Mouse (Mus musculus) megakaryocyte-erythroid progenitor cell, adult 5-6 weeks (primary cell): ENCODE data around the gene Grik1. TPM values are rescaled to one million over a fixed set of nuclear protein-coding genes. Genes with fewer than 3 reads are reported as not detected.

Experiments
- ATAC-seq: replicated peaks from 2 replicates; pipeline ENCODE4 v1.8.0; 2016; ENCODE audit warnings: mild to moderate bottlenecking, inconsistent platforms; ENCODE audit not compliant: severe bottlenecking, poor library complexity, low FRiP score, low TSS enrichment
- total RNA-seq, 2 experiments: library from RNA; stranded (forward) in 1 of 2; stranded (reverse) in 1 of 2; fragments of 200-1000, 215-1000 nt in 1 of 2; fragments of >200 nt in 1 of 2; fragmentation: Nextera tagmentation in 1 of 2; gene quantifications; 2 replicates each; pipeline ENCODE4 v1.2.3; 2014 to 2017

Grik1 gene
- total RNA-seq, 2 experiments from 2014 or later, result not detected

DNA sequence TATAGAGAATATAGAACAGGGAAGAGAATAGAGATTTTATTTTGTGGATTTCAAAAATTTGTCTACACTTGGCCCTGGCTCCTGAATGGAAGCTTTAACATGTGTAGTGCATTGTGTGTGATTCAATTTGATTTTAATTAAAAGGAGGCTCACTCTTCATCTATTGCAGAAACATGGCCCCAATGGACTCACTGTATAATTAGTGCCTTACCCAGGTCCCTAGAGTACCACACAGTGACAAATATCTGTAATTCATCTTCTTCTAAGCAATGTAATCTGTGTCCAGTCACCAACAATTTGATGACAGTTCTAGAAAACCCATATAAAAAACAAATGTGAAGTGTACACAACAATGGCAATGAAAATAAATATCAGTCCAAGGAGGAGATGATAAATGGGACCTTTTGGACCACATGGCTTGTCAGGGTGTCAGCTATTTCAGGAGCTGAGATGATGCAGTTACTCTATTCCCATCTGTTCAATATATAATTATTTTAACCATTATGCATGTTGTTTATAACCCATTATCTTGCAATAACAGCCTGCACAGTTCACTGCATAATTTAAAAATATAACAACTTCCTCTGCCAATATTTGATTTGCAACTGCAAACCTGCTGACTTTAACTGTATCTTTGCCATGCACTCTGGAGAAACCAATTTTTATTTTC lies 305.7 kb downstream of the Grik1 start:
- no peak for ATAC-seq

DNA sequence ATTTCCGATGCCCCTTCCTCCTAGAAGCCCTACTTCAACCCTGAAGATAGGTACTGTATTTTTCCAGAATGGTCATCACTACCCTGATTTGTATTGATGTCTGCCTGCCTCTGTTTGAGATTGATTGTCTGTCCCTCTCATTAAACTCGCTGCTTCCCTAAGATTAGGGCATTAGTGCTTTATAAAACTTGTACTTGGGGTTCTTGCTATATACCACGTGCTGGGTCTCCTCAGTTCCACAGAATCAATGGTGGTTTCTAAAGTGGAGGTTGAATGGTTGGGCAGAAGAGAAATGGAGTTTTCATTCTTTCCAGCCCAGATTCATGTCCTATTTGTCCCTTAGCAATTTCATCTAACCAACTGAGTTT lies 316.0 kb downstream of the Grik1 start:
- ATAC-seq, result no peak

DNA sequence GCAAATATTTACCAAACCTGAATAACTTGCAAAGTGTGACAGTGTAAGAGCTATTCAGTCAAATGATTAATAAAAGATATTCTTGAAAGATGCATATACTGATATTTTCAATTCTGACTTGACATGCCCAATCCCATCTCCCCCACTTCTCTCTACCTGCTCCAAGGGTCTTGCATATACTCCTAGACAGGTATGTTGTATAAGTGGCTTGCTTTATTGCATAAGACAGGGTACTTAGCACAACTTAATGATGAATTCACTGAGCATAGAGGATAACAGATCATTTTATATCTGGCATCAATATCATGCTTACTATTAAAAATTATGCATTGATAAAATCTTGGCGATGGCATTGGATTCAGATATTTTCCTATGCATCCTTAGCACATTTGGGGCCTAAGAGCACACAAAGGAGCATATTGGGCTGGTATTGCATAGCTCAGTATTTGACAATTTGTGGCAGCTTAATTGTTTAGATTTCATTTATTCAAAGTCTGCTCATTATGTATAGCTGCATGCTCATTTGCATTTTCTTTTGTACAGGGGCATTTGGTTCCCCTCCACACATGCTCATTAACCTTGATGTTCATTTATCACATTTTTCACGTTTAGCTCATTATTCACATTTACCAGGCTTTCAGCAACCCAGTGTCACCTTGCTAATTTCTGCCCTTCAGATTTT lies 316.5 kb downstream of the Grik1 start:
- ATAC-seq, result no peak

DNA sequence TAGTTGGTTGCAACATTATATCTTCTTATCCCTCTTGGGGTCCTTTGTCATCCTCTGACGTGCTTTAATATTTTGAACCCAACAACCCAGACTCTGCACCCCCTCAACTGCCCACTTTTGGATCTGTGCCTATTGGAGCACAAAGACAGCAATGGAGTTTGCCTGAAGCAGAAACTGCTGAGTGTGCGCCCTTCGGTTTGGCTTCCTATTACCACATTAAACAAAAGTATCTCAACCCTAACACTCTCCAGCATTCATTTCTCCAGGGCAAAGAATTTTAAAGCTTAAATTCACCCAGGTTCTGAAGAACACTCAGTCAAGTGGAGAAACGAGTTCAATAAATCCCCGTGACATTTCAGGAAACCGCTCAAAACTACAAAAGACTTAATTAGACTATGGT lies 318.2 kb downstream of the Grik1 start:
- no peak for ATAC-seq

DNA sequence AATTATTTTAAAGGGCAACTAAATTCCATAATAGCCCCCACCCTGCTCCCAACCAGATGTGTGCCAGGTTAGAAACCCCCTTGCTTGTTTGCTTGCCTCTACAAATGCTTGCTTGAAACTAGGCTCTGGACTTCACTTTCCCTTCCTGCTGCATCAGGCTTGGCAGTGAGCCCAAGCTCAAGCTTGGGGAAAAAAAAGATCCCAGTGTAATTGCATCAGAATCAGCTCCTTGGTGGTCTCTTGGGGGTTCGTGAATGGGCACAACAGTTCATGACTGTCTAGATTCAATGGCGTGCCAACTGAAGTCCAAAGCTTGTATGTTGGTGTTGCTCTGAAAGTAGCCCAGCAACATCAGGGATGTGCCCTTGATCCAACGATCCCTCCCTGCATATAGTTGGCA lies 320.1 kb downstream of the Grik1 start:
- ATAC-seq, result no peak

DNA sequence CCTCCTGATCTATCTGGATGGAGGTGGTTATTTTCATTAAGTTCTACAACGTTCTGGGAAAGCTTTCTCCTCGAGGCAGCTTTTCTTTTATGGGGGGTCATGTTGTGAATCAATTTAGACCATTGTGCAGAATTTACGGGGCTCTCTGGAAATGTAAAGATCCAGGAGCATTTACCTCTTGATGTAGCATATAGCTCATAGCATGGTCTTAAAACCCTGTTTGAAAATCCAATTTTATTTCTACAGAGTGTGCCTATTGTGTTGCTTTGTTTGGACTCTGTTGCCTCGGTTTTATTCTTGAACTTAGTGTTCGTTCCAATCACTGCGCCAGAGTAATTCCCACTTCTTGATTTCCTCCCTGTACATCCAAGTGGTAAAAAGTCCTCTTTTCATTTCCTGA lies 328.6 kb downstream of the Grik1 start:
- ATAC-seq, result no peak

DNA sequence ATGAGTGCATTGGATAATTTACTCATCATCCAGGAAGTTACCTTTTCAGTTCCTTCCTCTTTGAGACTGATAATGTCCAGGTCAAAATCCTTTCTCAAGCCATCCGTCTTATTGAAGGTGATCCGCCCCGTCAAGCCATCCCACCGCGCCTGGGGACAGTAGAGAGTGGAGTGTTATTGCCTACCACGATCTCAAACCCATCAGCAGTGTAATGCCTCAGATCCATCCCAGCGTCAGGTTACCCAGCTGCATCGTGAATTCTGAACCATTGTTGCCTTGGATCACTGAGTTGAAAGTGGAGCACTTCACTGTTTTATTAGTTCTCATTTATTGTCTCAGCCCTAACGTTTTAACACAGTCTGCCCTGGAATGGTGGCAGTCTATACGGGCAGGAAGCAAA lies 332.6 kb downstream of the Grik1 start:
- no peak for ATAC-seq

DNA sequence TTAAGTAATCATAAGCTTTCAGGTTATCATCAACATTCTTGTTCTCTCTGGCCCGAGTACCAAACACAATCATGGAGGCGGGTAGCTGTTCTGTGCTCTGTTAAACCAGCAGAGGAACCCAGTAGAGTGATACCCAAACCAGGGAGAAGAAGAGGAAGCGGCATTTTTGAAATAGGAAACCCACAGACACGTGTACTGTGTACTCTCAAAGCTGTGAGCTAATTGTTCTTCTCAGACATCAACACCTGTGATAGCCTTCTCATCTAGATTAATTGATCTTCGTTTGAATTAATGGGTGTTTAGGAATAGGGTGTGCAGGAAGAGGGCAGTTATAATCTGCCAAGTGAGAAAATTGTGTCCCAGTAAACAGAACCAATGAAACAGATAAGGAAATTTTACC lies 333.9 kb downstream of the Grik1 start:
- no peak for ATAC-seq

DNA sequence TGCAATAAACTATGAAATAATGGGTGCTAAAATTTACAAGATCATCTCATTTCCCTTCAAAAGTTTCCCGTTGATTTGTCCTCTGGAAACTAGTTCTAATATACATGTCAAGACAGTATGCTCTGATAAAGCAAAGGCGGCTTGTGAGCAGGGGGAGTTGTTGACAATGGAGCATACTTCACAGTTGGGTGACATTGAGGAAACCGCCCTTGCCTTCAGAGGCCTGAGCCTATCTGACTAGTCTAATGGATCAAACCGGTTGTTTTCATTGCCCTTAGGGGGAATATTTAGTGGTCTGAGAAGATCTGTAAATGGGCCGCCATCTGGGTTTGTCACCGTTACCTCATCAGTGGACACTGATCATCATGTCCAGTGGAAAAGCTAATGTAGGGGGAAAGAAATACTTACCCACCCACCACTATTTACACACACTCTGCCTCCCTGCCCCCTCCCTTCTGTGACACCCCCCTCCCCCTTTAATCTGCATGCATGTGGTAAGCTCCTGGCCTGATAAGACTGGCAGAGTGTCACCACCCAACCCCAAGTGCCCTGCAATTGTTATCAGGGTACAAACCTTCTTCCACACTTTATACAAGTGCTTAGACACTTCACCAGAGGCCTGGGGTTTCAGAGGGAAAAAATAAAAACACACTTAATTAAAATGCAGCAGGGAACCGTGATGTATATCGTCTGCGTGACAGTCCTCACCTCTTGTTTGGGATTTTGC lies 335.2 kb downstream of the Grik1 start:
- ATAC-seq, result no peak

DNA sequence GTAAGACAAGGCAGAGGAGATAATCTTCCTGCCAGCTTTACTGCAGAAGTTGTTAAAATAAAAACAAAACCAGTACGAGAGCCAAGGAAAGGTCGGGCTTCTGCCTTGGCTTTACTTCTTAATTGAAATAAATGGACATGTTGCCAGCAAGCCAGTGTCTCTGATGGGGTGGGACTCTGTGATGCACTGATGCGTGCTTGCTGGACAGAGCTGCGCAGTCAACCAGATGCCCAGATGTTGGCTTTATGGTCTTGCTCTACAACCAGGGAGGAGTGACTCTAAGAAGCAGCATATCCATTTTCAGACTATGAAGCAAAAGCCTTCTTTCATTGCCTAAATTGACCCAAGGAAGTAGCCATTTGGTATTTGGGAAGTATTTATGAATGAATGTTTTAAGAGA lies 336.9 kb downstream of the Grik1 start:
- no peak for ATAC-seq

DNA sequence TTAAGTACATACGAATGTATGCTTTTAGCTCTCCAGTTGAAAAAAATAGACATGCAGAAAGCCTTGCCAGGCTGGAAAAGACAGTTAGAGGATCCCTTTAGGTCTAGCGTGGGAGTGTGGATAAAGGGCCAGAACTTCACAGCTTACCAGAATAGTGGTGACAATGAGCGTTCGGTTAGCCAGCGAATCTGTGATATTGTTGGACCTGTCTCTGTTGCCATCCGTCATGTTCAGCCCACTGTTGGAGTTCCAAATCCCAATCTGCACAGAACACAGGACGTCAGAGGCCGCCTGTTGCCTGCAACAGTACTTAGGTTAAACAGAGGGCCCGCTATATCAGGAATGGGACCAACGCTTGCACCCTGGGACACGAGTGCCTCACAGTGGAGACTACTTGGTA lies 340.2 kb downstream of the Grik1 start:
- ATAC-seq, result no peak

DNA sequence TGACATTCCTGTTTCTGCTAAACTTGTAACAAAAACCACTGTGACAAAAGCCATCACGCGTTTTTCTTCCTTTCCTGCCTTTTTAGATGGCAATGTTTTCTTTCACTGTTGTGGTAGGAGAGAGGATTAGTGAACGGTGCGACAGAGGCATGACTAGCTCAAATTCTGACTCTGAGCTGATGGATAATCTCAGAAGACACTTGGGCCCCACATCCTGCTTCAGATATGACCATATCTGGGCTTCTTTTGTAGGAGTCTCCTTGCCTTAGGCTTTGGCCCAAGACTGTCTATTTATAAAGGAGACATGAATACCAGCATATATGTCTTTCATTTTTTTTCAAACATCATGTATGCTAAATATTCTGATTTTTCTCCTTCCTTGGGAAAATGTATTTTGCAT lies 341.9 kb downstream of the Grik1 start:
- ATAC-seq, result no peak

DNA sequence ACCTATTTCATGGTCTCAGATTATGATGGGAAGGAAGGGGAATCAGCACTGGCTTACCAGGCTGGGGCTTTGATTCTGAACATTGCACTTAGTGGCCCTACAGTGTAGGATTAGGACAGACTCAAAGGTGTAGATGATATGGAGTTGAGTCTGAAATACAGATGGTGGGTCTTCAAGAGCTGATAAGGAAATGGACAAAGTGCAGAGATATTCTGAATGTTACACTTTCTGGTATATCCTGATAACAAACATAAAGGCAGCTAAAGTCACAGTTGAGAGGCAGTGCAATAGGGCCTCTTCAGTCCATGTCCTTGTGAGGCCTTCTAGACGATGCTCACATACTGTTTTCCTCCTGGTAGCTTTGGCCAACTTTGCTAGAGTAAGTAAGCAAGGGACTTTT lies 345.7 kb downstream of the Grik1 start:
- no peak for ATAC-seq

DNA sequence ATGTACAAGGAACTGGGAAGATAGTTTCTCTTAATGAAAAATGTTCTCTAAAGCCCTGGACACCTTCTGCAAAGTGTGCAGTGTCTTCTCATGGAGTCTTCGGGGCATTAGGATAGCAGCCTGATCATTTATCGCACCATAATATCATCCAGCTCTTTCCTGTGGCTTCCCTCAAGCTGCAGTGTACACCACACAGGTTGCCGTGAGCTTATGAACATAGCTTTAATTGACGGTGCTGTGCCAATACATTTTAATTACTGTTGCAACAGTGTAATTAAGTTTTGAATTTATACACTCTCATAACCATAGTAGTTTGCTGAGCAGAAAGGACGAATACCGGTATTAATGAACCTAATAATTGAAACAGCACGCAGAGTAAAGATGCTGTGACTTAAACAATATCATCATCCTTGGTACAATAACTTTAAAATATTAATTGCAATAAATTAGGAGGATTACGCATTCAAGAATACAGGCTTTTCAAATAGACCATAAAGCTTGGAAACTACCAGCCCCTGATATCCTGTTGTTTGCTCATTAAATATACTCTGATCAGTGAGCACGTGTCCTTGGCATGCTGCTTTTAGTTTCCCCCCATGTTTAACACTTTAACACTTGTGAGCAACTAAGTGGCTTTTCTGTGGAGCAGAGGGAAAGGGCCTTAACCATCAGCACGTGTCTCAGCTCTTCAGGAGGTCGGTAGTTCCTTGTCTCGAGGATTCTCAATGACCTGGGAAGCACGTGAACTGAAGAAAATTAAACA lies 347.8 kb downstream of the Grik1 start:
- ATAC-seq, result no peak

DNA sequence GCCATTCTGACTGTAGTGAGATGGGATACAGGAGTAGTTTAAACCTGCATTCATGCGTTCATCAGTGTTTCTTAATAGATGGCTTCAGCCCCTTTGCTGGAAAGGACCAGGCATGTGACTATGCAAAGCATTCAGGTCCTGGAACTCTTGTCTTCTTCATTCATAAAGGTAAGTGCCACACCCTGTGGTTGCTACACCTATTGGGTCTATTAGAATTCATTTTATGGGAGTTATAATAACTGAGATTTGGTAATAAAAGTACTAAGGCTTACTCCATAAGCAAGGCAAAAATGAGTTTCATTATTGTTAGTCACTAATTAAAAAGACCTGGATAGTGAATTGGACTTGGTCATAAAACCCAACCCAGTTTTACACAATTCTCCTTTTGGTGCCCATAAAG lies 355.4 kb downstream of the Grik1 start:
- ATAC-seq, result no peak

DNA sequence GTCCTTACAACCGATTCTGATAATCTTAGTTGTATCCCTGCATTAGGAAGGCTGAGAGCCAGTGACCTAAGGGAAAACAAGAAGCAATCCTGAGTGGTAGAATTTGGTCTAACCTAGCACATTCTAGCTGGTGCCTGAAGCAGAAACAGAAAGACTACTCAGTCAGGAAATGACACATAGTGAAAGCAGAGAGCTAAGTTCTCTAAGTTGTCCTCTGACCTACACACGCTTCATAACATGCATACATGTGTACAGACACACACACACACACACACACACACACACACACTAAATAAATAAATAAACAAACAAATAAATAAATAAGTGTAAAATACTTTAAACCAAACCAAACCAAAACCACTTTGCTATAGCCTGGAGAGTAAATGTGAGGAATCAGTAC lies 358.7 kb downstream of the Grik1 start:
- ATAC-seq, result no peak

DNA sequence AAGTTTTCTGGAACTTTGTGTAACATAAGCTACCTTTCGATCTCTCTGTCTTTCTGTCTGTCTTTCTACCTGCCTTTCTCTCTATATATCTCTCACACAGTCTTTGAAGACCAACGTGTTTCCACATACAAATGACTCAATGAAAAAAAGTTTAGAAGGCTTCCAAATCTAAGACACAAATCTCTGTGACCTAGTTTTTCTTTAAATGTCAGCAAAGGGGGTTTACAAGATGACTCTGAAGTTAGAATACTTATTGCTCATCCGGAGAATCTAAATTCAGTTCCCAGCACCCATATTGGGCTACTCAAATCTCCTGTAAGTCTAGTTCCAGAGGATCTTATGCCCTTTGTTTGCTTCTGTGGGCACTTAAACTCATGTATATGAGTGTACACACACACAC lies 359.5 kb downstream of the Grik1 start:
- ATAC-seq, result no peak

DNA sequence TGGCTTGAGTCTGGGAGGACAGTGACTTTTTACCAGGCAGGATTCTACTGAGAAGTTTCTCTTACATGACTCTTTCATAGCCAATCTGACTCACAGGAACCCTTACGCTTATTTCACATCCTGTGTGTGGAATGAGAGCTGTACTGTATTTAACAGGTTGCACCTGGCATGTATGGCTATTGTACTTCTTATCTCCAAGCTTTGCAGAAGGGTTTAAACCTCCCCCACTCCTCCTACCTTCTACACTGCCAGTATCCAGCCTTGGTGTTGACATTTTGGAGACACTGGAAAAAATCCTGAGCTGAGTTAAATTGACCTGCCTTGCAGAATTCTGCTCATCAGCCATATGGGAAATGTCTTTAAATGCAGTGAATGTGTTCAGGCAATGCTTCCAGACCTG lies 361.4 kb downstream of the Grik1 start:
- ATAC-seq, result no peak

DNA sequence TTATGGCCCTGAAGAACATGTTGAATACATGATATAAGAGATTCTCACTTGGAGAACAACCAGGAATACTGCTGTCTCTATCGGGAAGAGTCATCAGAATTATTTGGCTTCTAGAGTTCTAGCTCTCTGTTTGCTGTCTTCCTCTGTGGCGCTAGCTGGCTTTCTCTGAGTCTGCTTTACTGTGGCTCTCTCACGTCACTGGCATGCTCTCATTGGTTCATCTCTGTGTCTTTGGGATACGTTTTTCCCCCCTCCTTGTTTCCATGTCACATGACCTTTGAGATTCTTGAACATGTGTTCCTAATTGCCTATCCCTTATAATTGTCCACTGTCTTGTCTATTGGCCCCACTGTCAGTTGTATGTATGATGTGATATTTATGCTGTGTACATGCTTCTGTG lies 372.2 kb downstream of the Grik1 start:
- no peak for ATAC-seq

DNA sequence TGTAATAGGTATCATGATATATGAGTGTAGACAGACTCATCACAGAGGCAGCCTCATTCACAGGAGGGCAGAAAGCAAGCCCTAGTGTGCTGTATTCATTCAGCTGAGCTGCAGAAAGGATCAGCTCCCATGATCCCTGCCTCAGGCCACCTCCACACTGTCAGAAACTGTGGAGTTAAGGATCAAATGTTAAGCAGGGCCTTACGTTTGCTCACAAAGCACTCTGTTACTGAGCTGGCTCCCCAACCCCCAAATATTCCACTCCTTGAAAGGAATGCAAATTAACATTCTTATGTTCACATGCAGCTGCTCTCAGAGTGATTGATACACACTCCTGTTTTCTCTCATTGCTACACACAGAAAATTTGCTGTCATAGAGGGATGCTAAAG lies 372.9 kb downstream of the Grik1 start:
- no peak for ATAC-seq
